Mouse (Mus musculus) kidney, postnatal 10 days (tissue): ENCODE measurements at regions not wholly inside any gene's neighbourhood (a gene's known extent, or its start where the extent isn't known, plus 50 kb on each side); places are given as distances from the start of the nearest gene placed in this dataset.
"Not testable (repeated sequence)": the region's sequence is repeated elsewhere in the genome, so short reads cannot be mapped to it uniquely, and the experiment has no call there.

ENCODE experiments used
- DNase-seq: peaks from one replicate; pipeline ENCODE4 v3.0.0; 2021; ENCODE audit warnings: mixed read lengths

- not testable (repeated sequence) for DNase-seq
These were observed 64.1 kb upstream of the Ces1h start for GRCm38 (mm10) chr8:93443631-93444030.

- no peak for DNase-seq
These were observed 62.4 kb upstream of the Ces1h start for GRCm38 (mm10) chr8:93441936-93442335.

- not testable (repeated sequence) for DNase-seq
These were observed 57.1 kb upstream of the Ces1h start for GRCm38 (mm10) chr8:93436586-93436985.

GRCm38 (mm10) chr8:93430637-93431036 is 51.1 kb upstream of the Ces1h start:
- peak; percentile 76 for DNase-seq
